Mouse (Mus musculus) heart, adult 2 months (tissue): Measurements from ENCODE around the gene Pdpk1. TPM values are rescaled to one million over a fixed set of nuclear protein-coding genes. Genes with fewer than 3 reads are reported as not detected.

Source experiments
- DNase-seq, 2 experiments: peaks; one replicate each; pipeline ENCODE4 v3.0.0; 2021
- H3K27ac ChIP-seq: fragments of 200-600 bp; 2 replicates; pipeline ENCODE4 v1.8.1; 2022
- H3K27me3 ChIP-seq: fragments of 200-500 bp; 2 replicates; pipeline ENCODE4 v1.6.1; 2012; ENCODE audit warnings: mild to moderate bottlenecking, low read length, inconsistent platforms, mixed read lengths; ENCODE audit not compliant: control insufficient read depth, insufficient read depth
- H3K36me3 ChIP-seq: fragments of 200-500 bp; 2 replicates; pipeline ENCODE4 v1.6.1; 2012; ENCODE audit warnings: low read length, inconsistent platforms; ENCODE audit not compliant: control insufficient read depth, insufficient read depth
- H3K4me1 ChIP-seq: fragments of 200-500 bp; 2 replicates; pipeline ENCODE4 v1.6.1; 2011; ENCODE audit warnings: low read length; ENCODE audit not compliant: control insufficient read depth, insufficient read depth
- H3K4me3 ChIP-seq: fragments of 200-600 bp; 2 replicates; pipeline ENCODE4 v1.8.1; 2022
- H3K79me2 ChIP-seq: fragments of 200-500 bp; replicated peaks from 2 replicates; pipeline ENCODE4 v1.6.1; 2012; ENCODE audit warnings: mild to moderate bottlenecking, inconsistent platforms, low read length, moderate library complexity, mixed read lengths; ENCODE audit not compliant: control insufficient read depth, insufficient read depth
- H3K9ac ChIP-seq: fragments of 200-500 bp; 2 replicates; pipeline ENCODE4 v1.6.1; 2012; ENCODE audit warnings: low read depth, mild to moderate bottlenecking, control low read depth, inconsistent platforms, low read length, mixed read lengths
- CTCF ChIP-seq: fragments of 200-600 bp; IDR thresholded peaks from 2 replicates; pipeline ENCODE4 v1.8.1; 2022; ENCODE audit warnings: antibody characterized with exemption, mild to moderate bottlenecking, moderate library complexity
- EP300 ChIP-seq: fragments of 200-500 bp; IDR thresholded peaks from 2 replicates; pipeline ENCODE4 v1.6.1; 2011; ENCODE audit warnings: low read depth, low read length, control low read depth; ENCODE audit not compliant: insufficient read depth
- POLR2A ChIP-seq: fragments of 200-500 bp; IDR thresholded peaks from 2 replicates; pipeline ENCODE4 v1.6.1; 2011; ENCODE audit warnings: mild to moderate bottlenecking, low read depth, low read length, control low read depth; ENCODE audit not compliant: insufficient read depth
- WGBS: fragments of 180-500 bp; shearing (Covaris S2); methylation state at CpG from one replicate; pipeline ENCODE4 v1.1.7; 2018; 5-methylcytosine and 5-hydroxymethylcytosine counted together
- intact Hi-C: fragments of 180-260 bp; cut with DNase I; formaldehyde crosslinking; loops from one replicate; pipeline ENCODE4 v1.15.1; 2025
- polyA plus RNA-seq: library from polyadenylated mRNA; depleted of rRNA; stranded (reverse); fragments of >200 nt; gene quantifications from 2 replicates; pipeline ENCODE4 v1.2.3, GENCODE M21; 2012
- total RNA-seq, 2 experiments: library from RNA; stranded (reverse); gene quantifications; 2 replicates each; pipeline ENCODE4 v1.2.3; 2021

Pdpk1 gene
- total and polyA plus RNA-seq, 3 experiments: 10.4 to 49.1 (median 42.5) TPM

- DNase-seq: no peak
- intact Hi-C loops: no loop called here
- 88% methylated on average over 14 of the region's 14 CpGs for WGBS
Measured at GRCm38 (mm10) chr17:24056636-24057625, 93.8 kb downstream of the Pdpk1 start.

DNA sequence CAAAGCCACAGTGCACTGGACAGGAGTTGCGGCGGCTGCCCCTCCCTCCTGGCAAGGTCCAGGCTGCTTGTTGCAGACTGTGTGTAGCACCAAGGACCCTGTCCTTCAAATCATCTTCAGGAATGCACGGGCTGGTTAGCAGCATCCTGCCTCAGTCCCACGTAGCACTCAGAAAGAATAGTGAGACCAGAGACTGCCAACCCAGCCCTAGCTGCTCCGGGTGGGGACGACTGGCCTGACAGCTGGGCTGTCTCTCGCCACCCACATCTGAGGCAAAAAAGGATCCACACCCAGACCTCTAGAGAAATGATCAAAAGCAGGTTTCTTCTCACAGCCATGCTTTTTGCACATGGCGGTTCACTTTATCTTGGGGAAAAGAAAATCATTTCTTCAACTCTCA is 101.7 kb downstream of the Pdpk1 start:
- 77% methylated on average over 8 of the region's 8 CpGs for WGBS
- Histone ChIP-seq H3K4me3 (no peak overlapping the region), H3K9ac (no peak overlapping the region), H3K27me3 (no peaks in the 10 kb centered on the region), H3K4me1 (no peaks in the 10 kb centered on the region), H3K79me2 (no peaks in the 10 kb centered on the region), H3K27ac (no peak overlapping the region), H3K36me3 (no peaks in the 10 kb centered on the region)
- no peak for TF ChIP-seq POLR2A
- TF ChIP-seq EP300: no peak
- TF ChIP-seq CTCF: no peak
- intact Hi-C loops: no loop called here
- no peak for DNase-seq

More at GRCm38 (mm10) chr17:24056636-24057625, 93.8 kb downstream of the Pdpk1 start:
- no peaks in the 10 kb centered on the region for H3K36me3 ChIP-seq
- no peak for TF ChIP-seq CTCF
- TF ChIP-seq POLR2A: no peak
- no peak for TF ChIP-seq EP300
- no peaks in the 10 kb centered on the region for H3K4me1 ChIP-seq
- H3K79me2 ChIP-seq: no peaks in the 10 kb centered on the region
- no peak overlapping the region for H3K4me3 ChIP-seq
- H3K27me3 ChIP-seq: no peaks in the 10 kb centered on the region
- no peak overlapping the region for H3K9ac ChIP-seq
- no peak overlapping the region for H3K27ac ChIP-seq

- Histone ChIP-seq H3K9ac (no peak overlapping the region), H3K4me1 (no peaks in the 10 kb centered on the region), H3K79me2 (no peaks in the 10 kb centered on the region), H3K27me3 (no peaks in the 10 kb centered on the region), H3K4me3 (no peak overlapping the region), H3K27ac (no peak overlapping the region), H3K36me3 (no peaks in the 10 kb centered on the region)
- no peak for DNase-seq
- intact Hi-C loops: no loop called here
- 71% methylated on average over 5 of the region's 5 CpGs for WGBS
- TF ChIP-seq POLR2A: no peak
- no peak for TF ChIP-seq CTCF
- TF ChIP-seq EP300: no peak
Measured at GRCm38 (mm10) chr17:24048053-24048452, 102.7 kb downstream of the Pdpk1 start.

DNA sequence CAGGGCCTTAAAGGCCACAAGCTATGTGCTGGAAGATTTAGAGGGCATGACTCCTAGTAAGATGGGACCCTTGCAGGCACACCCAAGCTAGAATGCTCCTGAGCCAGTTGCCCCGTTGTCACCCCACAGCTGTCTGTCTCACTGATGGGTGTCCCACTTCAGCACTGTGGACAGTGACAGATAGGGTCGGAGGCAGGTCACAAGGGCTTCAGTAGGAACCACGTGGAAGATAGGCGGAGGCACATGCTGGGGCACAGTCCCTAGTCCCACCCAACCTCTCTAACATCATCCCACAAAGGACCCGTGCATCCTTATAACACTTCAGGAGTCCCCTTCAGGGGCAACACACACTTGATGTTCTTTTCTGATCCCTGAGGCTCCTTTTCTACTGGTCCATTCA is 104.7 kb downstream of the Pdpk1 start:
- no peaks in the 10 kb centered on the region for H3K79me2 ChIP-seq
- H3K9ac ChIP-seq: no peak overlapping the region
- no peak overlapping the region for H3K4me3 ChIP-seq
- H3K27me3 ChIP-seq: no peaks in the 10 kb centered on the region
- H3K4me1 ChIP-seq: no peaks in the 10 kb centered on the region
- TF ChIP-seq EP300 (no peak), CTCF (no peak), POLR2A (no peak)
- DNase-seq: no peak
- H3K27ac ChIP-seq: no peak overlapping the region
- 36% methylated on average over 5 of the region's 5 CpGs for WGBS
- intact Hi-C loops: no loop called here
- H3K36me3 ChIP-seq: no peaks in the 10 kb centered on the region

GRCm38 (mm10) chr17:24045608-24046007 is 105.1 kb downstream of the Pdpk1 start:
- H3K27ac ChIP-seq: no peak overlapping the region
- no peaks in the 10 kb centered on the region for H3K27me3 ChIP-seq
- intact Hi-C loops: no loop called here
- H3K79me2 ChIP-seq: no peaks in the 10 kb centered on the region
- DNase-seq: no peak
- TF ChIP-seq CTCF: no peak
- TF ChIP-seq POLR2A: no peak
- TF ChIP-seq EP300: no peak
- H3K4me3 ChIP-seq: no peak overlapping the region
- WGBS: 79% methylated on average over 10 of the region's 10 CpGs
- H3K9ac ChIP-seq: no peak overlapping the region
- H3K4me1 ChIP-seq: no peaks in the 10 kb centered on the region
- H3K36me3 ChIP-seq: no peaks in the 10 kb centered on the region

GRCm38 (mm10) chr17:24044482-24044881 is 106.2 kb downstream of the Pdpk1 start:
- H3K4me3 ChIP-seq: no peak overlapping the region
- H3K27me3 ChIP-seq: no peaks in the 10 kb centered on the region
- intact Hi-C loops: no loop called here
- H3K36me3 ChIP-seq: no peaks in the 10 kb centered on the region
- H3K27ac ChIP-seq: no peak overlapping the region
- no peaks in the 10 kb centered on the region for H3K79me2 ChIP-seq
- no peak for DNase-seq
- H3K9ac ChIP-seq: no peak overlapping the region
- WGBS: 55% methylated on average over 5 of the region's 5 CpGs
- no peaks in the 10 kb centered on the region for H3K4me1 ChIP-seq
- no peak for TF ChIP-seq CTCF
- no peak for TF ChIP-seq EP300
- TF ChIP-seq POLR2A: no peak
